Mouse (Mus musculus) midbrain, postnatal 0 days (tissue): ENCODE measurements around the gene Ttc23. TPM values are rescaled to one million over a fixed set of nuclear protein-coding genes. Genes with fewer than 3 reads are reported as not detected.
A peak's percentile ranks its signal among the peaks of the same experiment; 100 is the strongest.

Source experiments
- ATAC-seq: fragments of 200-750 bp; cut with Nextera tagmentation; 2 replicates; pipeline ENCODE4 v1.8.0; 2017; ENCODE audit warnings: moderate number of reproducible peaks, mild to moderate bottlenecking, moderate TSS enrichment, moderate library complexity; ENCODE audit not compliant: low FRiP score
- DNase-seq: peaks from one replicate; pipeline ENCODE4 v3.0.0-alpha.2; 2015; ENCODE audit warnings: low spot score
- H3K27ac ChIP-seq: fragments of 300-500 bp; sonication (generic); 2 replicates; pipeline ENCODE4 v1.5.1; 2014; ENCODE audit warnings: low read depth, mild to moderate bottlenecking, low read length, mixed read lengths
- H3K27me3 ChIP-seq: fragments of 300-500 bp; sonication (generic); 2 replicates; pipeline ENCODE4 v1.6.1; 2014; ENCODE audit warnings: low read length, control low read depth, mixed read lengths; ENCODE audit not compliant: insufficient read depth
- H3K36me3 ChIP-seq: fragments of 300-500 bp; sonication (generic); 2 replicates; pipeline ENCODE4 v1.6.1; 2014; ENCODE audit warnings: low read length, control low read depth, mixed read lengths; ENCODE audit not compliant: insufficient read depth
- H3K4me1 ChIP-seq: fragments of 300-500 bp; sonication (generic); 2 replicates; pipeline ENCODE4 v1.6.1; 2014; ENCODE audit warnings: mild to moderate bottlenecking, control low read depth, antibody characterized with exemption, low read length, mixed read lengths; ENCODE audit not compliant: insufficient read depth
- H3K4me2 ChIP-seq: fragments of 300-500 bp; sonication (generic); 2 replicates; pipeline ENCODE4 v1.6.1; 2014; ENCODE audit warnings: low read depth, mild to moderate bottlenecking, low read length, mixed read lengths; ENCODE audit not compliant: poor library complexity, severe bottlenecking
- H3K4me3 ChIP-seq: fragments of 300-500 bp; sonication (generic); 2 replicates; pipeline ENCODE4 v1.5.1; 2014; ENCODE audit warnings: low read depth, mild to moderate bottlenecking, low read length, moderate library complexity
- H3K9ac ChIP-seq: fragments of 300-500 bp; sonication (generic); replicated peaks from 2 replicates; pipeline ENCODE4 v1.6.1; 2014; ENCODE audit warnings: mild to moderate bottlenecking, low read length, moderate library complexity, mixed read lengths; ENCODE audit not compliant: poor library complexity, severe bottlenecking
- H3K9me3 ChIP-seq: fragments of 300-500 bp; sonication (generic); 2 replicates; pipeline ENCODE4 v1.6.1; 2016; ENCODE audit warnings: low read length, control low read depth
- CTCF ChIP-seq: IDR thresholded peaks from 2 replicates; pipeline ENCODE4 v1.5.1; 2016; ENCODE audit warnings: antibody characterized with exemption, mild to moderate bottlenecking
- WGBS: fragments of 180-500 bp; shearing (Covaris S2); extraction: QIAGEN DNeasy Blood & Tissue Kit; methylation state at CpG from one replicate; pipeline ENCODE4 v1.1.7; 2014; 5-methylcytosine and 5-hydroxymethylcytosine counted together
- polyA plus RNA-seq: library from polyadenylated mRNA; unstranded; fragments of >200 nt; fragmentation: Nextera tagmentation; extraction: Ambion mirVana; gene quantifications from 2 replicates; pipeline ENCODE4 v1.2.1, GENCODE M21; 2015
- total RNA-seq: library from RNA; depleted of rRNA; stranded (reverse); fragments of >200 nt; gene quantifications from 2 replicates; pipeline ENCODE4 v1.2.3, GENCODE M21; 2014

Gene Ttc23
- total and polyA plus RNA-seq, 2 experiments from 2014 or later: 4.6 to 5.9 TPM

- no peak for TF ChIP-seq CTCF
- Histone ChIP-seq H3K9ac (no peak overlapping the region), H3K4me3 (no peak overlapping the region), H3K27ac (no peak overlapping the region), H3K9me3 (no peaks in the 10 kb centered on the region), H3K36me3 (no peaks in the 10 kb centered on the region), H3K4me2 (no peak overlapping the region), H3K27me3 (no peaks in the 10 kb centered on the region), H3K4me1 (no peaks in the 10 kb centered on the region)
- 92% methylated on average over 23 of the region's 23 CpGs for WGBS
- no peak for DNase-seq
- ATAC-seq: no peak
These were observed 45.8 kb downstream of the Ttc23 start for GRCm38 (mm10) chr7:67692791-67693538.

GRCm38 (mm10) chr7:67695906-67696305 lies 48.7 kb downstream of the Ttc23 start:
- ATAC-seq (no peak), DNase-seq (no peak)
- Histone ChIP-seq H3K27ac (no peak overlapping the region), H3K4me2 (no peak overlapping the region), H3K4me1 (no peaks in the 10 kb centered on the region), H3K9me3 (no peaks in the 10 kb centered on the region), H3K27me3 (no peaks in the 10 kb centered on the region), H3K36me3 (no peaks in the 10 kb centered on the region), H3K9ac (no peak overlapping the region), H3K4me3 (no peak overlapping the region)
- 95% methylated on average over 7 of the region's 7 CpGs for WGBS
- TF ChIP-seq CTCF: no peak

GRCm38 (mm10) chr7:67697892-67698630 lies 50.9 kb downstream of the Ttc23 start:
- Histone ChIP-seq H3K9me3 (no peaks in the 10 kb centered on the region), H3K4me2 (no peak overlapping the region), H3K27me3 (no peaks in the 10 kb centered on the region), H3K9ac (no peak overlapping the region), H3K27ac (no peak overlapping the region), H3K36me3 (no peaks in the 10 kb centered on the region), H3K4me1 (no peaks in the 10 kb centered on the region), H3K4me3 (no peak overlapping the region)
- DNase-seq (no peak), ATAC-seq (no peak)
- 90% methylated on average over 28 of the region's 28 CpGs for WGBS
- no peak for TF ChIP-seq CTCF

- TF ChIP-seq CTCF: no peak
- Histone ChIP-seq H3K27me3 (no peaks in the 10 kb centered on the region), H3K4me2 (no peak overlapping the region), H3K36me3 (no peaks in the 10 kb centered on the region), H3K9ac (no peak overlapping the region), H3K27ac (no peak overlapping the region), H3K4me1 (no peaks in the 10 kb centered on the region), H3K4me3 (no peak overlapping the region), H3K9me3 (no peaks in the 10 kb centered on the region)
- 94% methylated on average over 4 of the region's 4 CpGs for WGBS
- DNase-seq (no peak), ATAC-seq (no peak)
These were observed 52.1 kb downstream of the Ttc23 start for GRCm38 (mm10) chr7:67699301-67699700.

GRCm38 (mm10) chr7:67700846-67701245 lies 53.6 kb downstream of the Ttc23 start:
- Histone ChIP-seq H3K4me3 (no peak overlapping the region), H3K4me1 (no peaks in the 10 kb centered on the region), H3K27ac (no peak overlapping the region), H3K4me2 (no peak overlapping the region), H3K27me3 (no peaks in the 10 kb centered on the region), H3K9me3 (no peaks in the 10 kb centered on the region), H3K36me3 (no peaks in the 10 kb centered on the region), H3K9ac (no peak overlapping the region)
- DNase-seq (no peak), ATAC-seq (no peak)
- peak; percentile 56 for TF ChIP-seq CTCF

GRCm38 (mm10) chr7:67701252-67701914 lies 54.2 kb downstream of the Ttc23 start:
- Histone ChIP-seq H3K9me3 (no peaks in the 10 kb centered on the region), H3K4me2 (no peak overlapping the region), H3K36me3 (no peaks in the 10 kb centered on the region), H3K4me3 (no peak overlapping the region), H3K27me3 (no peaks in the 10 kb centered on the region), H3K4me1 (no peaks in the 10 kb centered on the region), H3K9ac (no peak overlapping the region), H3K27ac (no peak overlapping the region)
- no peak for DNase-seq
- no peak for TF ChIP-seq CTCF
- ATAC-seq: no peak
- WGBS: 64% methylated on average over 17 of the region's 17 CpGs
